Mouse (Mus musculus) bone marrow macrophage, adult 2 months (primary cell): Measurements from ENCODE around the gene Tfpi.

Experiments used
- CTCF ChIP-seq: IDR thresholded peaks from 2 replicates; pipeline ENCODE4 v1.5.1; 2012; ENCODE audit warnings: low read depth, mild to moderate bottlenecking, low read length, moderate library complexity
- POLR2A ChIP-seq: IDR thresholded peaks from 2 replicates; pipeline ENCODE4 v1.6.1; 2012; ENCODE audit warnings: mild to moderate bottlenecking, low read depth, low read length, borderline replicate concordance

DNA sequence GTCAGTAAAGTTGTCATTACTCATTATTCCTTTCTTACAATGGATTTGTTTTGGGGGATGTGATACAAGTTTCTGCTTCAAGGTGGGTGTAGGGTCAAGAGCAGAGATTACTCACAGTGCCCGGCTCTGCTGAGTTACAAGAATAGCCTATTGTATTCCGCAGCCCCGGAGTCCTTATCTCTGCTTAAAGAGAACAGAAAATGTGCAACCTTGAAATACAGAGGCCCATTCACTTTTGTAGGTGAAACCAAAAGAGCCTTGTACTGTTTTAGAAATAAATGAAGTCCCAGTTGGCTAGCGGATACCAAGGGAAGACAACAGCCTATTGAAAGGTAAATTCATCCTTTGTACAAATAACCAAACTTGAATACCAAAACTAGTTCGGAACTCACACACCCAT is 42.2 kb upstream of the Tfpi start:
- TF ChIP-seq POLR2A (no peak), CTCF (no peak)
